Comparison of ENCODE assay signal across 20 mouse cellular contexts in the genomic region with DNA sequence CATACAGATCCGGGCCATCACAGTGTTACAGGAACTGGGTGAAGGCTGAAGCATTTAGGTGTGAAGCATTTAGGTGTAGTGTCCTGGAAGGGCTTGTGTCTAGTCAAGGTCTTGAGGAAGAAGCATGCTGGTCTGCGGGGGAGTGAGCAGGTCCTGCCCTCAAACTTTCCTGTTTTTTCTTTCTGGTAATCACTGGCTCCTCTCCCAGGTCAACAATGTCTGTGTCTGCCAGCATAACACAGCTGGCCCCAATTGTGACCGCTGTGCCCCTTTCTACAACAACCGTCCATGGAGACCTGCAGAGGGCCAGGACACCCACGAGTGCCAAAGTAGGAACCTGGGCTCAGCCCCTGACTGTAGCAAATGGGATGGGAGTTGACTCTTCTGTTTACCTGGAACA. TPM values are rescaled to one million over a fixed set of nuclear protein-coding genes. Genes with fewer than 3 reads are reported as not detected.
"Had no signal": no experiment of that assay in that cellular context is flagged by ENCODE, and none has a peak within 500 bp of the region (broad histone marks: within the 10 kb centered on the region; RNA-seq: fewer than 3 reads in every experiment).

No protein-coding gene starts in this region.

- DNase-seq: kidney, postnatal 14 days; left cerebral cortex, postnatal 4 days; lung, adult 18-20 months; lung, postnatal 10 days; lung, postnatal 36 days; right cerebral cortex, postnatal 25 days; spleen, adult 18-20 months; thymus, postnatal 25 days had no signal

- H3K36me3 ChIP-seq: limb, embryonic 12.5 days; limb, embryonic 15.5 days; lung, embryonic 15.5 days; midbrain, embryonic 13.5 days; neural tube, embryonic 12.5 days; neural tube, embryonic 15.5 days; stomach, embryonic 15.5 days had no signal

- H3K4me1 ChIP-seq: lung, embryonic 15.5 days; stomach, embryonic 15.5 days had no signal

- H3K4me3 ChIP-seq: limb, embryonic 12.5 days; limb, embryonic 15.5 days; lung, embryonic 15.5 days; midbrain, embryonic 13.5 days; neural tube, embryonic 12.5 days; neural tube, embryonic 15.5 days; stomach, embryonic 15.5 days had no signal

- H3K27me3 ChIP-seq: limb, embryonic 12.5 days; lung, embryonic 15.5 days; neural tube, embryonic 12.5 days; neural tube, embryonic 15.5 days; stomach, embryonic 15.5 days had no signal

- ATAC-seq: hindbrain, postnatal 0 days; inflammation-experienced regulatory T-cells, adult 6 months; intestine, embryonic 16.5 days; midbrain, embryonic 13.5 days had no signal

- H3K4me2 ChIP-seq: limb, embryonic 12.5 days; limb, embryonic 15.5 days; lung, embryonic 15.5 days; midbrain, embryonic 13.5 days; neural tube, embryonic 12.5 days; neural tube, embryonic 15.5 days; stomach, embryonic 15.5 days had no signal

- H3K27ac ChIP-seq: hindbrain, postnatal 0 days; limb, embryonic 12.5 days; limb, embryonic 15.5 days; liver, embryonic 14.5 days; lung, embryonic 15.5 days; midbrain, embryonic 13.5 days; neural tube, embryonic 12.5 days; neural tube, embryonic 15.5 days; stomach, embryonic 15.5 days had no signal

- H3K9ac ChIP-seq: limb, embryonic 12.5 days; limb, embryonic 15.5 days; liver, embryonic 14.5 days; lung, embryonic 15.5 days; midbrain, embryonic 13.5 days; neural tube, embryonic 12.5 days; neural tube, embryonic 15.5 days; stomach, embryonic 15.5 days had no signal

- H3K9me3 ChIP-seq: limb, embryonic 12.5 days; limb, embryonic 15.5 days; lung, embryonic 15.5 days; midbrain, embryonic 13.5 days; neural tube, embryonic 12.5 days; neural tube, embryonic 15.5 days; stomach, embryonic 15.5 days had no signal

RNA-seq across cellular contexts. Expression of a gene that starts 42.4 kb away (rescaled TPM):
- total RNA-seq: megakaryocyte-erythroid progenitor cell, adult 5-6 weeks had no signal
- polyA plus RNA-seq: inflammation-experienced regulatory T-cells, adult 6 months had no signal

RNA-seq across cellular contexts. Expression of a gene that starts 54.7 kb away (rescaled TPM):
- total RNA-seq: megakaryocyte-erythroid progenitor cell, adult 5-6 weeks had no signal
